Mouse (Mus musculus): ENCODE results near the gene Evc2. TPM values are rescaled to one million over a fixed set of nuclear protein-coding genes. Genes with fewer than 3 reads are reported as not detected.

Gene Evc2
- polyA plus RNA-seq, 1 experiment from 2014 or later, result 4.7 TPM

DNA sequence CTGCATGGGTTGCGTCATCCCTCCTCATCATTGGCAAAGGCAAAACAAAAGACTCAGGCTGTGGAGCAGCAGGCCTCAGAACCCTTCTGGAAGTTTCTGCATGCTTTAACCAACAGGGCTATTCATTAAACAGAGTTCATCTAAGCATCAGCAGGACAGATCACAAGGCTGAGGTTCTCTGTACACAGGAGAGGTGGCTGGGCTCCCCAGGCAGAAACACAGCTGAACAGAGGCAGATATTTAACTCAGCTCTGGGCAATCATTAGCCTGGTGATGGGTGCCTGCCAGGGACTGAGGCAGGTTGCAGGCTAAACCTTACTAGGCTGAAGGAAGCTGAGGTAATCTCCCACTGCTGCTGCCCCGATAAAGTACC, 7.2 kb upstream of the Evc2 start:
- ATAC-seq (no peak), DNase-seq (ENCODE audit: low spot score) (no peak)
- 92% methylated on average over 2 of the region's 2 CpGs for WGBS
- no peak overlapping the region for H3K4me2 ChIP-seq (replicated peaks; ENCODE audit: low read depth, low read length)
- no peaks in the 10 kb centered on the region for H3K4me1 ChIP-seq (ENCODE audit: insufficient read depth, low read depth, low read length)
- no peaks in the 10 kb centered on the region for H3K27me3 ChIP-seq (replicated peaks; ENCODE audit: insufficient read depth, low read length)
- no peak overlapping the region for H3K9ac ChIP-seq (replicated peaks; ENCODE audit: low read depth)
- H3K36me3 ChIP-seq (ENCODE audit: insufficient read depth, low read length), result no peaks in the 10 kb centered on the region
- H3K9me3 ChIP-seq (ENCODE audit: low read length), result no peaks in the 10 kb centered on the region
- no peak for TF ChIP-seq EP300 (IDR thresholded peaks at IDR 0.05)
- no peak for TF ChIP-seq CTCF (IDR thresholded peaks at IDR 0.05)
- H3K27ac ChIP-seq (ENCODE audit: low read length), result no peak overlapping the region
- no peak overlapping the region for H3K4me3 ChIP-seq (ENCODE audit: low read depth, low read length)

DNA sequence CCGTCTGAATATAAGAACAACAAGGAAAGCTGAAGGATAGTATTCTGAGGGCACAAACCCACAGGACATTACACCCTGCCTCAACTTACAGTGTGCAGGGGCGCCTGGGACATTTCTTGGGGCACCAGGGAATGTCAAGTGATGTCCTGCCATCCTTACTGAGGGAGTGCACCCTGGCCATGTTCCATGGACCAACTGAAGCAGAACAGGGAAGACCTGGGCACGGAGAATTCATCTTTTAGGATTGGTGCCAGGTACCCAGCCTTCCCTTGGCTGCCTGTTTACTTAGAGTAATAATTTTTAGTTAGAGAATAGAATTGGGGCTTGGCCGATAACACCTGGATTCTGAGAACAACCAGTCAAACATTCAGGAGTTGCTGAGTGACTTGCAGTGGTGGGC, 6.2 kb upstream of the Evc2 start:
- Histone ChIP-seq H3K4me1 (ENCODE audit: insufficient read depth, low read depth, low read length) (peaks cover 7% of the 10 kb centered on the region), H3K9ac (replicated peaks; ENCODE audit: low read depth) (no peak overlapping the region), H3K4me3 (ENCODE audit: low read depth, low read length) (no peak overlapping the region), H3K4me2 (replicated peaks; ENCODE audit: low read depth, low read length) (no peak overlapping the region), H3K9me3 (ENCODE audit: low read length) (no peaks in the 10 kb centered on the region), H3K36me3 (ENCODE audit: insufficient read depth, low read length) (no peaks in the 10 kb centered on the region), H3K27me3 (replicated peaks; ENCODE audit: insufficient read depth, low read length) (no peaks in the 10 kb centered on the region), H3K27ac (ENCODE audit: low read length) (no peak overlapping the region)
- 72% methylated on average over 4 of the region's 4 CpGs for WGBS
- DNase-seq (ENCODE audit: low spot score) (no peak), ATAC-seq (no peak)
- no peak for TF ChIP-seq EP300 (IDR thresholded peaks at IDR 0.05)
- no peak for TF ChIP-seq CTCF (IDR thresholded peaks at IDR 0.05)

DNA sequence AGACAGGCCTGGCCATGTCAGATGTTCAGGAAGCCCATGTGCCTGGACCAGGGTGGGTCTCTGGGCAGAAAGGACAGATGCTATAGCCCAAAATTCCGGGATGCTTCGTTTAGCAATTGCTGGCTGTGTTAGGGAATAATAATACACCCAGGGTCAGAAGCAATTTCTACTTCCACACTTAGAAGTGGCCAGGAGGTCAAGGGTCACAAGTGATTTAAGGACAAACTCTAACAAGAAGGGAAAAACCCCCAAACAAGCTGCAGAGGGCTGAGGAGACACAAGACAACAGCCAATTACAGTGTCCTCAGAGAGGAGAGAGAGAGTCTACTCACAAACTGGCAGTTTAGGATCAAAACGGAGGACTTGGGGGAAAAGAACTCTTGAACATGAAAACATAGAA, 3.2 kb upstream of the Evc2 start:
- Histone ChIP-seq H3K36me3 (ENCODE audit: insufficient read depth, low read length) (no peaks in the 10 kb centered on the region), H3K4me2 (replicated peaks; ENCODE audit: low read depth, low read length) (no peak overlapping the region), H3K4me1 (ENCODE audit: insufficient read depth, low read depth, low read length) (peaks cover 16% of the 10 kb centered on the region), H3K4me3 (ENCODE audit: low read depth, low read length) (no peak overlapping the region), H3K9me3 (ENCODE audit: low read length) (no peaks in the 10 kb centered on the region), H3K27me3 (replicated peaks; ENCODE audit: insufficient read depth, low read length) (no peaks in the 10 kb centered on the region), H3K27ac (ENCODE audit: low read length) (no peak overlapping the region), H3K9ac (replicated peaks; ENCODE audit: low read depth) (no peak overlapping the region)
- TF ChIP-seq CTCF (IDR thresholded peaks at IDR 0.05) (no peak), EP300 (IDR thresholded peaks at IDR 0.05) (no peak)
- DNase-seq (ENCODE audit: low spot score) (no peak), ATAC-seq (no peak)
- WGBS, result 53% methylated on average over 3 of the region's 3 CpGs

DNA sequence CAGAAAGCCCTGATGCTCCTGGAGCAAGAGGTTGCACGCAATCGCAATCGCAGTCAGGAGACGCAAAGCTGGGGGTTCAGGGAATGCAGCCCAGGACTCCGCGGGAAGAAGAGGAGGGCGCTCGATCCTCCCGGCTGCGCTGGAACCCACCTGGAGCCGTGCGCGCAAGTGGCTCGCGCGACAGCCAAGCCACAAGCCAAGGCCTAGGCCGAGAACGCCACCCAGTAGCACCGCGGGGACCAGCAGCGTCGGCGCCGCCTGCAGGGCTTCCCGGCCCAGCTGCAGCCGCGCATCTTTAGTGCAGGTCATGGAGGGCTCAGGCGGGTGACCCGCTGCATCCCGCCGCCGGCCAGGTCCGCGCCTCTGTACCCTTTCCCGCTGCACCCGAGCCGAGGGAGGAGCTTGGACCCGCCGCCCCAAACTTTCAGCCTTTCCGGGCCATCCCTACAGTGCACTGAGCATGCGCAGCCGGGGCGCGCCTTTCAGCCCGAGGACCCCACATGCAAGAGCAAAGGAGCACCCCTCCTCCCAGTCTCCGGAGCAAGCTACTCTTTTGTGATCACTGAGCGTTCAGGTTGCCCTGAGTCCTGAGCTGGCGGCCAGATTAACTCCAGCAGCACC, 1.7 kb upstream of the Evc2 start, which contains the start of gene Evc:
Evc (minus strand) TSS at position 410 of the 621 bp plus-strand sequence.
- no peaks in the 10 kb centered on the region for H3K9me3 ChIP-seq (ENCODE audit: low read length)
- ATAC-seq, result peak; percentile 40; the same call in 1 of the 2 replicates
- H3K27ac ChIP-seq (ENCODE audit: low read length), result no peak within 1 kb of the TSS
- peak within 1 kb of the TSS; percentile 54 for H3K4me3 ChIP-seq (ENCODE audit: low read depth, low read length)
- peak within 1 kb of the TSS; percentile 32; the same call in 1 of the 2 replicates for H3K9ac ChIP-seq (replicated peaks; ENCODE audit: low read depth)
- peak within 1 kb of the TSS; percentile 88 for H3K4me2 ChIP-seq (replicated peaks; ENCODE audit: low read depth, low read length)
- peak; percentile 21 for DNase-seq (ENCODE audit: low spot score)
- peaks cover 16% of the 10 kb centered on the region for H3K4me1 ChIP-seq (ENCODE audit: insufficient read depth, low read depth, low read length)
- TF ChIP-seq EP300 (IDR thresholded peaks at IDR 0.05) (no peak), CTCF (IDR thresholded peaks at IDR 0.05) (peak; percentile 20; the same call in 1 of the 2 replicates)
- no peaks in the 10 kb centered on the region for H3K27me3 ChIP-seq (replicated peaks; ENCODE audit: insufficient read depth, low read length)
- WGBS, result 3% methylated on average over 46 of the region's 48 CpGs
- no peaks in the 10 kb centered on the region for H3K36me3 ChIP-seq (ENCODE audit: insufficient read depth, low read length)

DNA sequence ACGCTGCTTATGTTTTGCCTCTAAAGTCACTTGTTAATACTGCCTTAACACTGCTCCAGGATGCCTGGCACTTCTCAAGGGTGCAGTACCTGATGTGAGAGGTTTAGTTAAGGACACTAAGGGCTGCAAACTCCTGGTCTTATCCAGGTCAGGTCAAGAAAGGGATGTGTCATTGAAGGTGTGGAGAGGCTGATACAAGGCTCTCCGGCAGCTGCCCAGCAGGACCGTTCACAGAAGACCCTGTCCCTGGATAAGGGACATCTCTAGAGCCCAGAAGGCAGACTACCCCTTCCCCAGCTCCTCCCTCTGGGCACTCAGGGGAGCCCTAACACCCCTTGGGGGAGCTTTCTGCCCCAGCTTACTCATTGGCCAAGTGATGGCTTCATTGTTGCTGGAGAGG, 603 bp upstream of the Evc2 start:
- 63% methylated on average over 3 of the region's 3 CpGs for WGBS

DNA sequence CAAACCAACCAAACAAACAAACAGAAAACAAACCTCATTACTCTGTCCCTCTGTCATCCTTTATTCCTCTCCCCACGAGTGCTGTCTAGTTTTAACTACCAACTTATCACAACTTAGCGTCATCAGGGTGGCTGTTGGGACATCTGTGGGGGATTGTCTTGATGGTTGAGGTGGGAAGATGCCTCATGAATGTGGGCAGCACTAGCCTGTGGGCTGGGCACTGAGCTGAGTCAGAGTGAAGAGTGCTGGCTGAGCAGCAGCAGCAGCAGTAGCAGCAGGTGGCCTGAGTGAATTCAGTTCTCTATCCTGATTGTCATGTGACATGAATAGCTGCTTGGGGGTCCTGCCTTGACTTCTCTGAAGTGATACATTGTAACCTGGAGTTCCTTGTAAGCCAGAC, 5.7 kb downstream of the Evc2 start:
- no peak overlapping the region for H3K9ac ChIP-seq (replicated peaks; ENCODE audit: low read depth)
- TF ChIP-seq CTCF (IDR thresholded peaks at IDR 0.05) (no peak), EP300 (IDR thresholded peaks at IDR 0.05) (no peak)
- H3K27ac ChIP-seq (ENCODE audit: low read length), result no peak overlapping the region
- WGBS, result 75% methylated on average over 2 of the region's 2 CpGs
- no peaks in the 10 kb centered on the region for H3K36me3 ChIP-seq (ENCODE audit: insufficient read depth, low read length)
- H3K4me3 ChIP-seq (ENCODE audit: low read depth, low read length), result no peak overlapping the region
- no peaks in the 10 kb centered on the region for H3K9me3 ChIP-seq (ENCODE audit: low read length)
- no peak overlapping the region for H3K4me2 ChIP-seq (replicated peaks; ENCODE audit: low read depth, low read length)
- H3K4me1 ChIP-seq (ENCODE audit: insufficient read depth, low read depth, low read length), result peaks cover under 1% of the 10 kb centered on the region; the same call in 1 of the 2 replicates
- H3K27me3 ChIP-seq (replicated peaks; ENCODE audit: insufficient read depth, low read length), result no peaks in the 10 kb centered on the region
- DNase-seq (ENCODE audit: low spot score), result no peak
- ATAC-seq, result no peak

More for the DNA sequence above, 603 bp upstream of the Evc2 start:
- Histone ChIP-seq H3K4me1 (ENCODE audit: insufficient read depth, low read depth, low read length) (peaks cover 16% of the 10 kb centered on the region), H3K9me3 (ENCODE audit: low read length) (no peaks in the 10 kb centered on the region), H3K27me3 (replicated peaks; ENCODE audit: insufficient read depth, low read length) (no peaks in the 10 kb centered on the region), H3K4me3 (ENCODE audit: low read depth, low read length) (0 out of 2 replicates have a peak overlapping the region, but pooled peaks have one; percentile 46), H3K4me2 (replicated peaks; ENCODE audit: low read depth, low read length) (peak overlapping the region; percentile 71), H3K9ac (replicated peaks; ENCODE audit: low read depth) (0 out of 2 replicates have a peak overlapping the region, but pooled peaks have one; percentile 50), H3K36me3 (ENCODE audit: insufficient read depth, low read length) (no peaks in the 10 kb centered on the region), H3K27ac (ENCODE audit: low read length) (no peak overlapping the region)
- ATAC-seq (0 out of 2 replicates have a peak, but pooled peaks have one; percentile 8), DNase-seq (ENCODE audit: low spot score) (no peak)
- TF ChIP-seq CTCF (IDR thresholded peaks at IDR 0.05) (no peak), EP300 (IDR thresholded peaks at IDR 0.05) (no peak)
